Mouse (Mus musculus): ENCODE results near the gene Bcl6b.

Bcl6b gene

DNA sequence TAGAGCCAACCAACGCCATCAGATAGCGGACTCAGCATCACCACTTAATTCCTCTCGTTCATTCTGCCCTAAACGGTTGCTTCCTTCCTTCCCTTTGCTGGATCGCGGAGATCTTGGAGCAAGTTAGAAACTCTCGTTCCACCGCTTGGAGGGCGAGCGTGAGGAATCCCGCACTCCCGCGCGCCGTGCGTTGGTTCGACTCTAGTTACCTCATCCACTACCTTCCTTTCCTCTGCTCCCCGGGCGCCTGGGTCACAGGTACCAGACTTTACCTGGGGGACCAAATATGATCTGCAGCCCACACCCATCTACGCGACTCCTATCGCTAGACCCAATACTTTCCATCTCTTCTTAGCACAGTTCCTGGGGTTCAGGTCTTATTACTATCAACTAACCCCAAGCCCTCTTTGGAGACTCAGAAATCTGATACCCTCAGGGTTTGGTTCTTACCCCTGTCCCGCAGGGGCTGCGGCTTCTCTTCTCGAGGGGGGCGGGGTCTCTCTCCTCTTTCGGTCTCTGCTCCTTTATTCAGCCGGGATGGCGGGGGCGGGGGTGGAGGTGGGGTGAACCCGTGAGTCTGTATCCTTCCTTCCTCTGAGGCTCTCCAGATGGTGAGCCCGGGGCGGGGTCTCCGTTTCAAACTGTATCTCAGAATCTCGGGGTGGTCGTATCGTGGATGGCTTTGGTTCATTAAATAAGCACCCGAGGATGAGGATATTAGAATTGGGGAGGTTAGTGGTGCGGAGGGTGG, at the start of gene Bcl6b:
TSS of gene Bcl6b (minus strand) at position 539 of the 751 bp plus-strand sequence.
- CTCF ChIA-PET = interaction anchor here (0.8 kb wide), 1 partner anchor 16 kb away, joined by 3 read pairs; no protein-coding TSS in a partner anchor

DNA sequence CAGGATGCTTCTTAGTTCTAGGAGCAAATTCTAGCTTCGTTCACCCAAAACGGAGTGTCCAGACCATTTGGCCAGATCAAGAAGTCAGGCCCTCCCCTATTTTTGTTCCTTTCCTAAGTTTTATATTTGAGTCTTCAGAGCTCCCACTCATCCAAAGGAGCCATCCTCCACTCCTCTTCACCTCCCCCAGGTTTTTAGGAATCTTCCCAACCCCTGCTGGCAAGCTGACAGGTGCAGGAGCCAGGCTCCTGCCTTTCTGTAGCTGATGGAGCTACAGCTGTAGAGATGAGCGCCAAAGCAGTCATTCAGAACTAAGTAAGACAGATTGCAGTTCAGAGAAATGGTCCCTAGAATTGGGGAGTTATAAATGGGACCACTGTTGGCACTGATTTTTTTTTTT, 49.4 kb upstream of the Bcl6b start:
- CTCF ChIA-PET = interaction anchor here (0.5 kb wide), 1 partner anchor 49 kb away, joined by 4 read pairs; no protein-coding TSS in a partner anchor

DNA sequence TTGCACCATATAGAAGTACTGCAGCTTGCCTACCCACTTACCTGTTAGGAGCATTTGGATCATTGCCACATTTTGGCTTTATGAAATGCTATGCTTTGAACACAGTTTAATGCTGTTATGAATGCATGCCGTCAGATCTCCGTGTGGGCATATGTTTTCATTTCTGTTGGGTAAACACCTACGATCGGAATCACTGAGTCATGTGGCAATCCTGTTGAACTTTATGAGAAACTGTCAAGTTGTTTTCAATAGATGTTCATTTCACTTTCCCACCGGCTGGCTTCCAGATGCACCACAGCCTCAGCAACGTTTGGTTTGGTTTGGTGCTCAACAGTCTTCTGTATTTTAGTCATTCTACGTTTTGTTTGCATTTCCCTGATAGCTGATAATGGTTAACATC, 42.0 kb upstream of the Bcl6b start:
- CTCF ChIA-PET = no interaction called here

DNA sequence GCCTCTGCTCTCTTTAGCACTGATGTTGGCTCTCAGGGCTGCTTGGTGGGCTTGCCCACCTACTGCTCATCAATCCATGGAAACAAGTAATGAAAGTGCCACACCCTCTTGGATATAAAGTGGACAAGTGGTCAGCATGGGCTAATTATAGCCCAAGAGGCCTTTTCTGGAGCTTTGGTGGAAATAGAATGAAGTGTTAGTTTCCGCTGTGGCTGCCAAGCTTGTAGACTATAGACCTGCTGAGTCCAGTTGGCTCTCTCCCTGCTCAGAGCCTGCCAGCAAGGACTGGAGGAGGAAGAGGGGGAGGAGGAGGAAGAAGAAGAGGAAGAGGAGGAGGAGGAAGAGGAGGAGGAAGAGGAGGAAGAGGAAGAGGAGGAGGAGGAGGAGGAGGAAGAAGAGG, 36.8 kb upstream of the Bcl6b start:
- CTCF ChIA-PET = no interaction called here

DNA sequence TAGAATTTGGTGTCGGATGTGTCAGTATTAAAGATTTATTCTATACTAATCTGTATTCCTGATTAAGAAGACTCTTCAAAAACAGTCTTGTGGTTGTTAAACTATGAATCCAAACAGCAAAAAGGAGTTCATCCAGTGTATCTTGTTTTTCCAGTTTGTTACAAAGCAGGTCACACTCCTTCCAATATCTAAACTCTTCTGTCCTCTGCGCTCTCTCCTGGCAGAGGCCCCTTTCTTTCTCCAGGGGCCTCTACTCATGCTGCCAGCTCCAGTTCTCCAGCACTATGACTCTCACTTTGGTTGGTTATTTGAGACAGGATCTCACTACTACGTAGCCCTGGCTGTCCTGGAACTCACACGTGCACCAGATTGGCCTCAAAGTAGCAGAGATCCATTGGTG, 36.2 kb upstream of the Bcl6b start:
- CTCF ChIA-PET = no interaction called here

DNA sequence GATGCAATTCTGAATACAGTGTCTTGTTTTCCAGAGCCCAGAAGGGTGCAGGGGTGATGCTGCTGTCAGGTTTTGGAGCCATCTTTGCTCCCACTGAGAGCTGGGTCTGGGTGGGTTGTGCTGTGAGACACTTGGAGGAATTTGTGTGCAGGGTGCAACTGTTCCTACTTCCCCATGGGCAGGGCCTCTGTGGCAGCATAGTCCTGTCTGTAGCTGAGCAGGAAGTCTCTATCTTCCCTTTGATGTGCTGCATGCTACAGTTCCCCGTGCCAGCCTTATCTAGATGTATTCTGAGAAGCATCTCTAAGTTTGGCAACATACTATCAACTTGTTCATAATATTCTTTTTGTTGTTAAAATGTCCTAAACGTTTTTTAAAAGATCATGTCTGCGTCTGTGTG, 35.7 kb upstream of the Bcl6b start:
- CTCF ChIA-PET = no interaction called here

DNA sequence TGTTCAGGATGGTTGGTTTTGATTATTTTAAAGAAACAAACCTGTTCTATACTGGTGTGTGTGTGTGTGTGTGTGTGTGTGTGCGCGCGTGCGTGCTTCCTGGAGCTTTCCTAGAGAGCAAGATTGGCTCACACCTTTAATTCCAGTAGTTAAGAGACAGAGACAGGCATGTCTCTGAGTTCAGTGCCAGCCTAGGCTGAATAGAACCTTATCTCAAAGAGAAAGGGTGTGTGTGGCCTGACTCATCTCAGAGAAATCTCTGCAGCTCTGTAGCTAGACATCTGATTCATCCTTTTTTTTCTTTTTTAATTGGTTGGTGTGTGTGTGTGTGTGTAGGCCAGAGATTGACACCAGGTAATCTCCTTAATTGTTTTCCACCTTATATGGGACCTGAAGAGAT, 29.4 kb upstream of the Bcl6b start:
- CTCF ChIA-PET = no interaction called here

DNA sequence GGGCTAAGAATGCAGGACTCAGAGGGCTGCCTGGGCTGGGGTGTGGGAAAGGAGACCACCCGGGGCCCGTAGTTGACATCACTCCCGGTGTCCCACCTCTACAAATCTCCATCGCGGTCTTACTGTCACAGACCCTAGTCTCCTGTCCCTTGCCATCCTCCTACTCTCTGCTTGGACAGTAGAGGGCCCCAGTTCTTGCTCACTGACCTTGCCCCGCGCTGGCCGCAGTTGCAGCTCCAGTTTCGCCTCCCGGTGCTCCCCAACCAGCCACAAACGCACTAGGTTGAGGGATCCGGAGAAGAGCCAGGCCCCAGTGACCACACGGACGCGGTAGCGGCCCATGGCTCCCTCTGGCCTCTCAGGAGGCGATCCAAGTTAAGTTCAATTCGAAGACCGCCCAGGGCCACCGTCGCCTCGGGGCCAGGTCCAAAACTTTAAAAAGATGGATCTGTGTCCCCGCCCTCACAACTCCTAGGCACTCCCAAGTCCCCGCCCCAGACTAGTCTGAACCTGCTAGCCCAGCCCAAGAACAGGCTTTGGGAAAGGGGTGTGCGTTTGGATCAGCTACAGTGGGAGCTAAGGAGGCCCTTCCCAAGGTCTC, 25.4 kb upstream of the Bcl6b start, which contains the start of gene Alox12:
TSS of gene Alox12 (minus strand) at position 423 of the 601 bp plus-strand sequence.
- CTCF ChIA-PET = no interaction called here

DNA sequence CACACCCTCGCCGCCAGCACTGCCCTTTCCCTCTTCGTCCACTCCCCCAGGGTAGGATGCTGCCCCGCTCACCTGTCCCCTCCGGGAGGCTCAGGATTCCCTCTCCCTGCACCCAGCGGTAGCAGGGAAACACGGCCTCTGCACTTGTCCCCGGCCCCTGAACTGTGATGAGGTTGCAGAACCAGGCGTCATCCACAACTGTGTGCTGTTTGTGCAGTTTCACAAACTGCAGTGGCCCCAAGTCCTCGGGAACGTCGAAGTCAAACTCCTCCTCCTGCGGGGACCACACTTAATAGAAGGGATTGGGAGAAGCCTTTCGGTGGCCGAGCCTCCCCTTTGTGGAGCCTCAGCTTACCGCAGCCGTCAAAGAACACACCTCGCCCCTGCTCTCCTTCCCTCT, 24.7 kb upstream of the Bcl6b start:
- CTCF ChIA-PET = no interaction called here

DNA sequence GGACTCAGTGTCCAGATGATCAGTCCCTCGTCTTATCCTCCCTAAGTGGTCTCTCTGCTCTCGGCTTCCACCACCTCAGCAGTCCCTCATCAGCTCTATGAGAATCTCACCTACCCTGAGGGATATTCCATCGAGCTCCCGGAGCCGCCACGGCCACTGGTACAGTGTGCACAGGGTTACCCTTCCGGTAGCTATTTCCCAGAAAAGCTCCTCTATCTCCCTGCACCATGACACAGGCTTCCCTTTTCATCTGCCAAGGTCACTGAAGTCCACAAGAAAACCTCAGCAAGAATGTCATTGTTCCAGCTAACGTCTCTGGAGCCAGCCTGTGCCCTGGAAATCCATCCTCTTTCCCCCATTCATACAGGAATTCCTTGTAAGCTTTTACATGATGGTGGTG, 22.3 kb upstream of the Bcl6b start:
- CTCF ChIA-PET = no interaction called here

DNA sequence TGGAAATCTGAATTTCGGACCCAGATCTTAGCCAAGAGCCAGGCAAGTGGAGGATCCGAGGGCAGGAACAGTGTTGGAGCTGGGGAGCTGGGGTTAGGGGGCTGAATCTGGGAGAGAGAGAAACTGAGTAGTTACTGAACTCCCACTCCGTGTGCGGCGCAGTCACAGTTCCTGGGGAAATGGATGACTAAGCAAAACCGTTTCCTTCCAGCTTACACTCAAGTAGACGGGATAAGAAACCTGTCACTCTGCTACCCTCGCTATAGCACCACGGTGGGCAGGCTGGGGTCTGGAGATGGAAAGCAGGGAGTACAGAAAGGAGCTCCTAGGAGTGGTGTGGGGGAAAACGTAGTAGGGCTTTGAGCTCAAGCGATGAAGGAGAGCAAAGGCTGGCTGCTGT, 20.6 kb upstream of the Bcl6b start:
- CTCF ChIA-PET = no interaction called here

DNA sequence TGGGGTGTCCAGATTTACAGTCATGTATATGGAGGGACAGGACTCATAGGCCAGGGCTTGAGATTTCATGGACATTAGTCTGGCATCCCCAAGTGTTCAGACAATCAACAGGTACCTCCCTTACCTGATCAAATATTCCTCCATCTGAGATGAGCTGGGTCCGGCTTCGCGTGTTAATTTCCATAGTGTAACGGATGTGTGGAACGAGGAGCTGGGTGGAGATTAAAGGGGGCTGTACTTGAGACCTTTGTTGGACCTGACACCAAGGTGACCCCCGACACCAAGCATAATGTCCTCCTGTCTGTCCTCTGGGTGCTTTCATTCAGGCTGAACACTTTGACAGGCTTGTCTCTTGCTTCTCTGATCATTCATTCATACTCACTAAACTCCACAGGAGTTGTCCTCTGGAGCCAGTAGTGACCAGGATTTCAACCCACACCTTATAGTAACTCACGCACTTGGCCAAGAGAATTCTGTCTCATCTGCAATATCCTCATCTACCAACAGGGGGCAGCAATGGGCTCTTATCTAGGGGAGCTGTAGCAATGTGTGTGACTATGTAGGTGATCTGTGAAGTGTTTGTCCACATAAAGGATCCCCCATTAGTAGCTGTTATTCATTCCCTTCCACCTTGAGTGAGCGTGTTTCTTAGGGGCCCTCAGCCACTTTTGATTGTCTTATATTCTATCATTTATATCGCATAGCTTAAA, 17.7 kb upstream of the Bcl6b start:
- CTCF ChIA-PET = no interaction called here

DNA sequence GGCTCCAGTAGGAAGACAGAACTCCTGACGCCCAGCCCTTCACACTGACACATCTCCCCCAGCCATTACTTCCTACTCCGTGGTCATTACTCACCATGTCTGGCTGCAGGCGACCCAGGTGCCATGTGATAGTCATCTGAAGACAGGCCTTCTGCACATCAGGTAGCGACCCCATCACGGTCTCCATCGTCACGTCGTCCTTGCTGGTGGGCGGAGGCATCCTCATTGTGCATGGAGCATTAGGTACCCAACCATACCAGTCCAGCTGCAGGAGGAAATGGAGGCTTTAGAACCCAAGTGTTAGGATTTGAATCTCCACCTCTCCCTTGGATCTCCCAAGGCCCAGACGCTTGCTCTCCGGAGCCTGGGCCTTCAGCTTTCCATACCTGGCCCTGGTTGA, 13.0 kb upstream of the Bcl6b start:
- CTCF ChIA-PET = interaction anchor here (0.7 kb wide), 1 partner anchor 64 kb away, joined by 5 read pairs; no protein-coding TSS in a partner anchor

DNA sequence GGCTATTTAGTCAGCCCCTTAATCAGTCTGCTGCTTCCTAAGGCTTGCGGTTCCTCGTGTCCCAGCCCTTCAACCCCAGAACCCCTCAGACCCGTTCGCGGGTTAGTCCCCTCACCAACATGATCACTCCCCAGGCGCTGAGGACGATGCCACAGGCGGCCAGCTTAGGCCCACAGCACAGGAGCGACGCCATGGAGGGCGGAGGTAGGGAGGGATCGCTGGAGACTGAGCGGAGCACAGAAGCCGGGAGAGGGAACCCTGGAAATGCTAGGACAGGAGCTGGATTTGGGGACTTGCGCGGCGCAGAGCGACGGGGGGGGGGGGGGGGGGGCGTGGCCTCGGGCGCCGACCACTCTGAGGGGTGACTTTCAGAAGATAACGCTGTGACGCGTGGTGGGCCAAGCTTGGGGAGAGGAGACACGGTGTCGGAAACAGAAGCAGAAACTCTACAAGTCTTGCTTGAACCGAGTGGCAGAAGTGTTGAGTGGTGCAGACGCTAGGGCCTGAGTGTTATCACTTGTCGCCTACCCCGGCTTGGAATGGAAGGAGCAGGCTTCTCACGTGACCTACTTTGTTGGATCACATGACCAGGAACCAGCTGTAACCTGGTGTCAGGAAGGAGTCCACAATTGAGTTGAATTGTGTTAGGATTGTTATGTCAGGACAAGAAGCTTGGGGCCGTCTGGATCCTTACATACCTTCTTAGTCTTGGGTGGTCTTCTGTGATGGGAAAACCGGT, 10.1 kb upstream of the Bcl6b start, which contains the start of the genes Gm21988 and Rnasek:
TSS of gene Gm21988 (minus strand) at position 290 of the 739 bp plus-strand sequence.
TSS of gene Rnasek (minus strand) at position 302 of the 739 bp plus-strand sequence.
- CTCF ChIA-PET = interaction anchor here (0.6 kb wide), 1 partner anchor 880 kb away, joined by 3 read pairs; no protein-coding TSS in a partner anchor

DNA sequence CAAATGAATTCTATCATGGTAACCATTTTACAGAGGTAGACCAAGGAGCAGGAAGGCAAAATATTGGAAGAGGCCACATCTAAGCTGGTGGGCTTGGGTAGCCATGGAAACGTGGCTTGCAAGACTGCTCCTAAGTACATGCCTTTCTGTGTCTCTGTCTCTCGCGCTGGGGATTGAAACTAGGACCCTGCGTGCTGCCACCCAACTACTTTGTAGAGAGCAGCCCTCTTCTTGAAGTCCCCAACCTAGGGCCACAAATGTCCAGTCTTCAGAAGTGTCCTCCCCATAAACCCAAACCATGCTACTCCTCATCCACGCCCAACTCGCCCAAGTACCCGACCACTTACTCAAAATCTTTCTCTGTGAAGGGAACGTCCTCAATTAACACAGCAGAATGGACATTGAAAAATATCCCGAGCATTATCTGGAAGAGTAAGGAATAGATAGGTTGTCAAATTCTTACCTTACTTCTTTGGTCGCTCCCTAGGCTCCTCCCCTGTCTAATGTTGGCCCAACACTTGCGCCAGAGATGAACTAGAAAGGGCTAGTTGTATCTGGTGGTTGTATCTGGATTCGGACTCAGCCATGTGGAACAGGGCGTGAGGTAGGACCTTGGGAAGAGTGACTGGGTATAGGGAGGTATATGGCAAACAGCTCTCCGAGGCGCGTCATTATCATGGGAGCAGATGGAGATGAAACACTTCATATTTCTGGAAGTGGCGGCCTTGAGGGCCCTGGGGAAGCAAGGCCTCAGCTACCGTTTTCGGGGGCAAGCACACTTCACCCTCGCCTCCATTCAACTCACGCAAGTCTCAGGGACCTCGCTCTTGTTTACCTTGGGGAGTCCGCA, 9.2 kb upstream of the Bcl6b start:
- CTCF ChIA-PET = interaction anchor here (0.5 to 1.2 kb wide), 2 partner anchors 7 to 18 kb away, joined by 3 read pairs; no protein-coding TSS in a partner anchor

DNA sequence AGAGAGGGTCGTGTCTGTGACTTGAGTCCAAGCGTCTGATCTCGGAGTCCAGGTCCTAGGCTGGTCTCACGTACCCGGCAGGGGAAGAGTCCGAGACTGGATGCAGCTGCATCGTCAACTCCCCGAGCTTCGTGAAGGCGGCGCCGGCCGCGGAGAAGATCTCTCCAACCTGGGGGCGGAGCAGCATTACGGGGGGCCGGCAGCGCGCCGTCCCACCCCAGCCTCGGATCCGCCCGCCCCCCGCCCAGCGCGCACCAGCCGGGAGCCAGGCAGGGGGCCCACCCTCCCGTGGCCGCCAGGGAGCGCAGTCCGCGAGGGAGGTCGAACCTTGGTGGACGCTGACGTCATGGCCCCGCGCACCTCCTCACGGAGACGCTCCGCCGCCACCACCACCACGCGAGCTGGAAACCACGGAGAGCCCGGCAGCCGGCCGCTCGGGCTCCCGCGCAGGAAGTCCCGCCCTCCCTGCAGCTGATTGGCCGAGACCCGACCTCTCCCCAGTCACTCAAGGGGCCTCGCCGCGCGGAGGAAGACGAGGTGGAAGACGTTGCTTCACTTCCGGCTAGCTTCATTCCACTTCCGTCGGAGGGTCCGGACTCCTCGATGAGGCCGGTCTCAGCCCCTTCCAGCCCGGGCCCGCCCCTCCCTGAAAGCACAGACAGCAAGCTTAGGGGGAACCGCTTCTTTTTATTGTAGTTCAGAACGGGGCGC, 8.0 kb upstream of the Bcl6b start, which contains the start of gene 0610010K14Rik:
TSS of gene 0610010K14Rik (minus strand) at position 458 of the 711 bp plus-strand sequence.
- CTCF ChIA-PET = interaction anchor here (1.2 kb wide), 1 partner anchor 17 kb away, joined by 3 read pairs; no protein-coding TSS in a partner anchor

DNA sequence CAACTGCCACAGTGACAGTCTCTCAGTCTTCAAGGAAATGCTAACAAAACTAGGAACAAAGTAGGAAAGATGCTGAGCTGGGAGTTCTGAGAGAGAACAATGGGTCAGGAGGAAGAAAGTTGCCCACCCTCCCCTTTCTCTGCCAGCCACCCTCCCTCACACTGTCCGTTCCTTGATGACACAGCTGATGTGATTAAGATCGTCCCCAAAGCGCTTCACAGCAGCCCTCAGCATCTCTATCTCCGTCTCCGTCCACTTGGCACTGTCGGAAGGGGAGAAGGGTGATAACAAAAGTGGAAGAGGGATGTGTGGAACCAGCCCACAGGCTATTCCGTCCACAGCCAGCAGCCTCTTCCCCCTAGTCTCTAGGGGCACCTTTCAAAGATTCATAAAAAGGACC, 7.1 kb upstream of the Bcl6b start:
- CTCF ChIA-PET = interaction anchor here (0.7 kb wide), 1 partner anchor 155 kb away, joined by 6 read pairs; no protein-coding TSS in a partner anchor

DNA sequence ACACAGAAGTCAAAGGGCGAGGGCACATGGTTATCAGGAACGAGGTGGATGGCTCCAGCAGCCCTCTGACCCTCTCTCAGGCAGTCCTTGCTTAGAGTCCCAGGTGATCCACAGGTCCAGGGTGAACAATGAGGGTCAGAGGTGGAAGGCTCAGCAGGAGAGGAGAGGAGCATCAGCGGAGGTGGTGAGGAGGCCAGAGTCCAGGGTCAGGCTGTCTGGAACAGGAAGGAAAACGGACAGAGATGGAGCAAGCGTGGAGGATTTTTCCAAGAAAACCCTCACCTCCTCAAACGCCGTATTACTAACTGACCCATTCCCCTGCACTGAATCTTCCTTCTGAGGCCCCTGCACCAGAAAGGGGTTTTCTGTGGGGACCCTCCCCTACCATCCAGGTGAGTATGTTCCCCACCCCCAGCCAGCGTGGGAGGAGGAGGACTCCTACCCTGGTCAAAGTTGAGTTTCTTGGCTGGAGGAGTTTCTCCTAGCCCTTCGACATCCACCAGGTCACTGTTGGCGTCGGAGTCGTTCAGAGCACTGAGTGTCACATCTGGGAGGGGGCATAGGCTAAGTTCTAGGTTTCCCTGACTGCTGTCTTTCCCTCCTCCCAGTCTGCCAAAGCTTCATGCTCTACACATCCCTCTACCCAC, 5.8 kb upstream of the Bcl6b start:
- CTCF ChIA-PET = interaction anchor here (0.7 kb wide), 1 partner anchor 628 kb away, joined by 6 read pairs; no protein-coding TSS in a partner anchor

DNA sequence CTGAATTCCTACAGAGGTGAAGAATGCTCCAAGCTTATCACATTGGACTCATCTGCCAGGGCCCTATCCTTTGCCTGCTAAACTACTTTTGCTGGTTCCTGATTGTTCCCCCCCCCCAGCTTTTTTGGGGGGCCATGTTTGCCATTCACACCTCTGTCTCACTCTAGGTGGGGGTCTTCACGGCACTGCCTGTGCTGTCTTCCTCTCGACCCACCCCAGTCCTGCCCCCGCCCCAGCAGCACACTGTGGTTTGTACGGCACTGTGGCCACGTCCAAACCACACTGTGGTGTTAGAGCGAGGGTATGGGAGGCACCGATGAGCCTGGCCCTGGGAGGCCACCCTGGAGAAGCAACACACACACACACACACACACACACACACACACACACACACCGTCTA, 4.9 kb upstream of the Bcl6b start:
- CTCF ChIA-PET = no interaction called here
